Mouse (Mus musculus) lung, adult 2 months (tissue): Measurements from ENCODE around the gene Nfe2l1.

ENCODE experiments used
- CTCF ChIP-seq: fragments of 200-500 bp; IDR thresholded peaks from 2 replicates; pipeline ENCODE4 v1.5.1; 2011; ENCODE audit warnings: mild to moderate bottlenecking, low read length, control low read depth; ENCODE audit not compliant: insufficient read depth
- POLR2A ChIP-seq: fragments of 200-500 bp; IDR thresholded peaks from 2 replicates; pipeline ENCODE4 v1.6.1; 2011; ENCODE audit warnings: low read depth, mild to moderate bottlenecking, control low read depth, low read length, borderline replicate concordance; ENCODE audit errors: extremely low read depth

DNA sequence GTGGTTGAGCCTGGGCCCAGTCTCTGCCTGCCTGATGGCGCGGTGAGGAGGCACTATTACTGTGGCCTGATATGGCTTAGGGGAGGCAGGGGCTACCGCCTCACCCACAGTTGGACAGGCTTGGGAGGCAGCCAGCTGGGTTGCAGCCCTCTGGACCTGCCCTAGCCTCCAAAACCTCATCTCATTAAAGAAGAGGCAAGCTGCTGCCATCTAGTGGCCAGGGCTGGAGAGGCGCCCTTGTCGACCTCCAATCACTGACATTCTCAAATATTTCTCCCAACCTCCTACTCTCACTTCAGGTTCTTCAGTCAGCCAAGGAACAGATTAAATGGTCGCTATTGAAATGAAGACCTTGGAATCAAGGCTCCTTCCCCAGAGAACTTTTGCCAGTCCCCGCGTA lies 30.8 kb upstream of the Nfe2l1 start:
- TF ChIP-seq POLR2A (no peak), CTCF (peak; percentile 85)
